Mouse (Mus musculus) CD4-positive, CD25-positive, alpha-beta regulatory T cell (primary cell): ENCODE measurements around the gene 5031410I06Rik. TPM values are rescaled to one million over a fixed set of nuclear protein-coding genes. Genes with fewer than 3 reads are reported as not detected.

ENCODE experiments used
- polyA plus RNA-seq: library from polyadenylated mRNA; unstranded; fragments of 100-300 nt; shearing (Covaris generic); gene quantifications from one replicate; pipeline ENCODE4 v1.2.1, GENCODE M21; 2017

Gene 5031410I06Rik
- not detected for polyA plus RNA-seq

GRCm38 (mm10) chr5:26105262-26105661 lies at the start of gene 5031410I06Rik:
5031410I06Rik (minus strand) TSS chr5:26105362.

GRCm38 (mm10) chr5:26121321-26121720 lies 16.2 kb upstream of the 5031410I06Rik start, which contains the start of gene Gm10220:
Gm10220 (minus strand) TSS chr5:26121421.

GRCm38 (mm10) chr5:26089191-26089590 lies 16.0 kb downstream of the 5031410I06Rik start, which contains the start of gene Gm10471:
Gm10471 (minus strand) TSS chr5:26089291.

GRCm38 (mm10) chr5:26058481-26058880 lies 46.7 kb downstream of the 5031410I06Rik start, which contains the start of gene Gm7347:
Gm7347 (minus strand) TSS chr5:26058581.

Other genes starting within 250 kb of the 5031410I06Rik start
- gene Gm21663, start 163.0 kb downstream of the 5031410I06Rik start, polyA plus RNA-seq: not detected
- not detected for gene Gm21671, start 150.9 kb downstream of the 5031410I06Rik start, polyA plus RNA-seq
- not detected for gene Gm21680, start 132.7 kb downstream of the 5031410I06Rik start, polyA plus RNA-seq
- gene Gm21698, start 116.7 kb downstream of the 5031410I06Rik start, polyA plus RNA-seq: not detected
- not detected for gene Gm1979, start 100.6 kb downstream of the 5031410I06Rik start, polyA plus RNA-seq
- not detected for gene Gm5862, start 82.4 kb downstream of the 5031410I06Rik start, polyA plus RNA-seq
- not detected for gene Speer4a, start 65.8 kb downstream of the 5031410I06Rik start, polyA plus RNA-seq
- gene Gm7347, start 46.8 kb downstream of the 5031410I06Rik start, polyA plus RNA-seq: not detected
- gene Gm10471, start 16.1 kb downstream of the 5031410I06Rik start, polyA plus RNA-seq: not detected
- not detected for gene Gm10220, start 16.1 kb upstream of the 5031410I06Rik start, polyA plus RNA-seq
- not detected for gene Gm7361, start 152.3 kb upstream of the 5031410I06Rik start, polyA plus RNA-seq